Mouse (Mus musculus) spleen, postnatal 10 days (tissue): Measurements from ENCODE around the gene Podxl2.

ENCODE experiments used
- DNase-seq, 2 experiments: peaks; one replicate each; pipeline ENCODE4 v3.0.0; 2021 to 2022; ENCODE audit warnings: low spot score in 2 of 2

Gene Podxl2

DNA sequence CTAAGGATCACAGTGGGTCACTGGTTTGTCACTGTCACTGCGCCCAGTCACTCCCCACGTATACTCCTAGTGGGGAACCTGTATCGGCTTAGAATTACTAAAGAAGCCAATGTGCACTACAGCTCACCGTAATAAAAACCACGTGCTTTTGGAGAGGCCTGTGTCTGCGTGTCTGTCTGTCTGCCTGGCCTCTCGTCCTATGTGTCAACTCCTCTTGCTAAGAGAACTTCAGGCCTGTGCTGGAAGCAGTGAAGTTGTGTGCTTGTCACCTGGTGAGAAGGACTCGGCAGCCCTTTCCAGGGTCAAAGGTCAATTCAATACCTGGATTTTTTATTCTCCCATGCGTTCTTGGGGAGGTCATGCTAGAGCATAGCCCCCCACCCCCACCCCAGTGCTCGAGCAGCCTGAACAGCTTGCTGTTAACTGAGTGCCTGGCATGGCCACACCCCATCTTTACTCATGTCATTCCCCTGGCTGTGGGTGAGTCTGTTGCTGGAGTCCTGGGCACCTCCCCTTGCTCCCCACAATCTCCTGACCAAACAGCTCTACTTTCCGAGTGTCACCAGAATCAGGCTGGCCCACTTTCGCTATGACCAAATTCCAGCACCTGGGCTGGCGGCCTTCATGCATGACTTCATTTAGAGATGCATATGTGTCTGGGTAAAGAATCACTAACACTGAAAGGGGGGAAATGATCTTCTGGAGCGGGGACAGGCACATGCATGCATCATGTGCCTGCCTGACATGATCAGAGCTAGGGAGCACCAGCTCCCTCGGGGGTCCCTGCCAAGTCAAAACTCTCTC is 46.4 kb downstream of the Podxl2 start:
- DNase-seq: no peak

DNA sequence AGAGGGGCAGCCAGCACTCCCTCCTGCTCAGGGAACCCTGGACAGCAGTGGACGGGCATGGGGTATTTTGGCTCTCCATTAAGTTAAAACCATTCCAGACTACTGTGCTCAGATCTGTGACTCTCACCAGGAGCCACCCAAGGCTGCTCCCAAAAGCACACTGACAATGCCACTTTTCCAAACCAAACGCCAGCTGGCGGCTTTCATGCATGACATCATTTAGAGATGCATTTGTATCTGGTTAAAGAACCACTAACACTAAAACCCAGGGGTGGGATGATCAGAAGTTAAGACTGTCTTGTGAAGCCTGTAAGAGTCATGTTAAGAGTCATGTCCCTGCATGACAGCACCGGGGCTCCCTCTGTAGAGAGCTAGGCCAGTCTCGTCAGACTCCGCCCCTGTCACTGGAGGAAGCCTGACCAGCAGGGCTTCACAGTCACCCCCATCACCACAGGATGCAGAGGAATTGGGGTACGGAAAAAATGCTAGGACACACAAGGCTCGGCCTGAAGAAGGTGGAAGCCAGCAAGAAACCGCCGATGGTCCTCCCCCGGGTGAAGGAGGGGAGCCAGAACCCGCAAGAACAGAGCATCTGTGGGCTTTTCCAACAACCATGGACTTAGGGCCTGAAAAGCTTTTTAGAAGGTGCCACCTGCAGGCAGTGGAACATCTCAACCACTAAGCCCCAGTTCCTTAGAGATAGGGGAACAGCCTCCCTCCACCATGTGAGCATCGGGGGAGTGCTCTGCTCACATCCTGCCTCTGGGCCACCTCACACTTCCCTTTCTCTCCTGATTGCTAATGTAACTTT is 47.2 kb downstream of the Podxl2 start:
- DNase-seq: peak in 1 of 2 experiments; percentile 20

DNA sequence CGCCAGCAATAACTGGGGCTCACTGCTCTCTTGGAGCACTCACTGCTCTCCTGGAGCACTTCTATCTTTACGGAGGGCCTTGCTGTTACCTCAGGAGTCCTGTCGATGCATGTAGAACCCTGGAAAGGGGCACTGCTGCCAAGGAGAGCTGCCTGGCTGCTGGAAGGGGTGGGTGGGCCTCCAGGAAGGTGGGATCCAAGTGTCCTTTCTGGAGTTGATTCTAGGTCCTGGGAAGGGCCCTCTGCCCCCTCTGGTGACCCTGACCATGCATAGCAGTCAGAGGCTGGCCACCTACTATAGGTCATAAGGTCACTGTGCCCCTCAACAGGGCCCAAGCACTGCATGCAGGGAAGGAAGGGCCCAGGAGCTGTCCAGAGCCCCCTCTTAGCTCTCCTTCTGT is 47.9 kb downstream of the Podxl2 start:
- DNase-seq: peak in 1 of 2 experiments; percentile 22

DNA sequence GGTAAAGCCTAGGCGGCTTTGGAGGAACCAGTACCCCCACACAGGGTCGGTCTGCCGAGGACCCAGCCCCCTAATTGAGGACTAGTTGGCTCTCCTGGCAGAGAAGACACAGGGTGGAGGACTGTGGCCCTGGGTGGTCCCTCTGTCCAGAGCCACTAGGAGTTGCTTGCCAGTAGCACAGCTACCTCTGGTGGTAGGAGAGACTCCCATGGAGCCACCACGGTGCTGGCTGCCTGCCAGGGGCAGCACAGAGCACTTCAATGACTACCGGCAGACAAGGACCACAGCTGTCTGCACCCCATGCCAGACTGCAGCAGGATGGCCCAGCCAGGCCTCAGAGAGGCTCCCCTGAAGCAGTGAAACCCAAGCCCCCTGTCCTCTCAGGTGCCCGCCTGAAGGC is 48.3 kb downstream of the Podxl2 start:
- peak in 1 of 2 experiments; percentile 74 for DNase-seq

DNA sequence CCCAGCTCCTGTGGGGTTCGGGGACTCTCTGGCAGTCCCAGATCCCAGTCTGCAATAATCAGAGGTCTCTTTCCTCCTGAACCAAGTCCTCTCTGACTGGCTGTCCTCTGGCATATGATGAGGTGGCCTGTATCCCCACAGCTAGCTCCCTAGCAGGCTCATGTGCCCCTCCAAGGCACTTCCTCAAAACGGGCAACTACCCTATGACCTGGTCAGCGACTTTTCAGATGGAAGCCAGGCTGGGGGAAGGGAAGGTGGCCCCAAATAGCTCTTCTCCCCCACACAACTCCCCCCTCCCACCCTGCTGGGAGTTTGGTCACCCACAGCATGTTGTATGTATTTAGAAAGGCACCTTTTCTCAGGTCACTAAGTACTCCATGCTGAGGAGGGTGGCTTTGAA is 48.8 kb downstream of the Podxl2 start:
- DNase-seq: no peak

DNA sequence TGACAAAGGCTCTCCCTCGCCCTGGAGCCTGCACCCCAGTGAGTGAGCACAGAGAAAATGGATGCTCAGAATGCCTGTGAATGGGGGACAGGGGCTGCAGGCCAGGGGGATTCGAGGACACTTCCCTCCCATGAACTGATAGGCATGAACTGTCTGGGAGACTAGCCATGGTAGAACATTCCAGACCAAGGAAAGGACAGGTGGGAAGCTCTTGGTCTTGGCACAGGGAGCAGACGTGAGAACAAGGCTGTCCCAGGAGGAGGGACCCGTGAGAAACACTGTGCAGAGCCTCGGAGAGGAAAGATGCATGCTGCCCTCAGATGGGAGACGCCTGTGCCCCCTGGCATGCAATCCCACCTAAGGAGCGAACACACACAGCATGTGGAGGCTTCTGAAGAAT is 50.7 kb downstream of the Podxl2 start:
- DNase-seq: no peak

DNA sequence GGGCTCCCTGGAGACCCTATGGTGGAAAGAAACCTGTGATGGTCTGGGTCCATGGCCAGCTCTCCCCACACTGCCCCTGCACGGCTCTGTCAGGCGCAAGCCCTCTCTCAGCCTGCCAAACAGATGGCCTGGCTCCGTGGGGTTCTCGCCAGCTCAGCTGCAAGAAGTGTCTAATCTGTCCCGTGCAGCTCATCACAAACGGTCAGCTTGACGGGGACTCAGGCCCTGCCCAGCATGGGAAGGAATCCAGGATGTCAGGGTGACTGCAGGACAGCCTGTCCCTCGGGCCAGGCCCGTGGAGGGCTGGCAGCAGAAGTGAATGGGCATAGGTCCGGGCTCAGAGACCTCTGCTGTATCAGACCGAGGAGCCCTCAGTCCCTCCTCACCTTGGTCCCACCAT is 52.9 kb downstream of the Podxl2 start:
- DNase-seq: peak in 1 of 2 experiments; percentile 52

DNA sequence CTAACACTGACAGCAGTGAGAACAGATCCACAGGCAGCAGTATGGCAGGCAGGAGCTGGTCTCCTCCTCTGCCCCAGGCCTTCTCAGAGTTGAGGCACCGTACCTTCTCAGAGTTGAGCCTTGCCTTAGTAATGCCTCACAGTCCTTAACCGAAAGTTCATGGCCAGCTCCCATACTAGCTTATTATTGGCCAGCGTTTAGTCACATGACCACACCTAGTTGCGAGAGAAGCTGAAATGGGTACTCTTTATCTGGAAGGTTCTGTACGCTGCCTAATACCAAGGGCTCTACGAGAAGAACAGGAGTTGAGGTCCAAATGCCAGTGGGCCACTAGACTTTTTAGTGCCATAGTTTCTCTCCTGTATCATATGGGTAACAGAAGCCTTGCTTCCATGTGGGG is 53.5 kb downstream of the Podxl2 start:
- DNase-seq: no peak

DNA sequence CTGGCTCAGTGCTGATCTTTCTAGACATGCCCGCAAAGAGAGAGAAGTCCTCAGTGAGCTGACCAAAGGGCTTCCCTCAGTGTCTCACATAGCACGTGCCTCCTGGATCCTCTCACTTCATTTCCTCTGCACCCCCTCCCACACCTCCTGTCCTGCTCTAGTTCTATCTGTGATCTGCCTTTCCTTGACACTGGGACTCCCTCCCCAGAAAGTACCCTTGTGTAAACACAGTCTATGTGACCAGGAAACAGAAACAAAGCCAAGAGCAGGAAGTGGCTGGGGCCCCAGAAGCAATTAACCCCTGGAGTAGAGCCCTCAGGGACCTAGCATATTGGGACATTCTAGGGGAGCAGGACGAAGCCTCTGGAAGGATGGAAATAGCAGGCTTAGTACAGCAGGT is 54.0 kb downstream of the Podxl2 start:
- no peak for DNase-seq

DNA sequence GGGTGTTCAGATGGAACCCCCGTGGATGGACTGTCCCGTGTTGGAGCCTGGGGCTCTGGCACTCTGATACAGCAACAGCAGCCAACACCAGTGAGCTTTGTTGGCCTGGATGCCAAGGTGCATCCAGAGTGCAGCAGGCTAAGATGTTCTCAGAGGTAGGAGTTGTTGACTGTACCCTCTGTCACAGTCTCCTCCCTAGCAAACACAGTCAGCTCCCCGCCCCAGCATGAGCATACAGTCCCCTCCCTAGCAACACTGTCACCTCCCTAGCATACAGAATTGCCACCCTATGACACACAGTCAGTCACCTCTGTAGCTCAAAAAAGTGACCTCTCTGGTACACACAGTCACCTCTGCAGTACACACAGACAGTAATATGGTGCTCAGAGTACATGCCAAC is 57.9 kb downstream of the Podxl2 start:
- DNase-seq: no peak

DNA sequence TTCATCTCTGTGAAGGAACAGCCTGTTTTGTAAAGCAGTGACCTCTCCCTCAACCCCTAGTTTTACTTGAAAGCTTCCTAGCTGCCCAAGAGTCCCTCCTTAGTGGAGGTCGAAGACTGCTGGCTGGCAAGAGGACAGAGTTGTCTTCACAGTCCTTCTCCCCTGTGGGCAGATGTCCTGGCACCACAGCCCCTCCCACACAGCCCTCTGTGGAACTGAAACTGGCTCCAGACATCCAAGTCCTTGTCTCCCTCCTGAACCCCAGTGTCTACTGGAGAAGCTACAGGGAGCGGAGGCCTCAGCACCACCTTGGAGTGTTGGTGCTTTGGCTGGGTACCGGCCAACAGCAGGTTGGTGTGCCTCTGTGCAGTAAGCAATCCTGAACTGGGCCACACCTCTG is 59.4 kb downstream of the Podxl2 start:
- no peak for DNase-seq

DNA sequence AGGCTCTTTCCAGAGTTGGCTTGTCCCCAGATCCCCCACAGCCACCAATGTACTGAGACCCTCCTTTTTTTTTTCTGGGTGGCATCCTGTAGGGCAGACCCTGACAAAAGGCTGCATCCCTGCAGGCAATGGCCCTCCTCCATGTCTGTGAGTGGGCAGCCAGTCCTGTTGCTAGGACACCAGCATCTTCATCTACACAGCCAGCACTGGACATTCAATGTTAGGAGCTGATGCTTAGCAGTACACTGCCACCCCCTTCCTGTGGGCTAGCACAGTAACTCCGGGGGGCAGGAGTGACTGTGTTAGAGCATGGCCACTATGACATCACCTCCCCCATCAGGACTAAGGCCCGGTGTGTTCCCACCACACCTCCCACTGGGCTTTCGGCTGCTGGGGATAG is 59.8 kb downstream of the Podxl2 start:
- DNase-seq: no peak

DNA sequence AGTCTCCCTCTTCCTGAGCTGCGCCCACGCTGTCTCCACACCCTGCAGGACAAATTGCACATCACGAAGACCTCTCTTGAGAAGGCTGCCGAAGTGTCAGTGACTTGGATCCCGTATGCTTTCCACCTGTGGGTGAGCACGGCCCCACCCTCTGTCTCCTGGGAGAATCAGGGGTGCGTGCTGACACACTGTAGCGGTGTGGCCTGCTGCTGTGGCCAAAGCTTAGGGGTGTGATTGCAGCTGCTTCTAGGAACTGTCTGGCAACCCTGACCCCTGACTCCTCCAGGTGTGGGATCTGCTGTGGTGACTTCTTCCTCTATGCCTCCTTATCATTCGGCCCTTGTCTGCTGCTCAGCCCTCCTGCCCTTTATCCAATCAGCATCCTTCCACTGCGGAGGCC is 61.0 kb downstream of the Podxl2 start:
- DNase-seq: no peak

DNA sequence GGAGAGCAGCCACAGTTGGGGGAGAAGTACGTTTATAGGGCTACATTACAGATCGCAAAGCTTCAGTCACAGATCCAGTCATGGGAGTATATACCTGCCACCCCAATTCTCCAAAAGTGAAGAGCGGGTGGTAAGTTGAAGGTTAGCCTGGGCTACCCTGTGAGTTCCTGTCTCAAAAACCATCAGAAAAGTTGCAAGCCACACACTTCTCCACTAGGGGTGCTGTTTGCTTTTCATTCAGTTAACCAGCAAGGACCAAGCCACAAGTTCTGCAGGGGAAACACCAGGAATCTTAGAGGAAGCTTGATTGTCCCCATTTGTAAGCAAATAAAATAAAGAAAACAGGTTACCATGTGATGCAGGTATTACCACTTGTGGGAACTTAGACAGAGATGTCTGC is 62.0 kb downstream of the Podxl2 start:
- DNase-seq: peak in 1 of 2 experiments; percentile 60

DNA sequence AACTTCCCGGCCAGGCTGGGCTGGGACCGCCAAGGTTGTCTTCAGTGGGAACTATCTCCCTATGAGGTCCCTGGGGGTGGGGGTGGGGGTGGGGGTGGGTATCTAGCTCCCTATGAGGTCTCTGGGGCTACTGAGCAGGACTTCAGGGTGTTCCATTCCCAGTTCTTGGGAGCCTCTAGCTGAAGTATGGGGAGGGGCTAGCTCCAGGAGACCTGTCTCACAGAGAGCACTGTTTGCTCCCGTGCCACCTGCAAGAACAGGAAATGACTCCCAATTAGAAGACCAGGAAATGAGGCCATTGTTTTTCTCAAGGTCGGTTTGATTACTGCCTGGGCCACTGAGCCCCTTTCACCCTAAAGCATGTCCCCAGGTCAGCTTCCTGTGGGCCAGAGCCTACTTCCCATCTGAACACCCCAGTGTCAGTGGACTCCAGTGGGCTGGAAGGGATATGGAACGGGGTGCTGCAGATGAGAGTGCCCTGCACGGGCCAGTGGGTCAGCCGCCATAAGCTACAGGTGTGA is 62.9 kb downstream of the Podxl2 start:
- DNase-seq: no peak

DNA sequence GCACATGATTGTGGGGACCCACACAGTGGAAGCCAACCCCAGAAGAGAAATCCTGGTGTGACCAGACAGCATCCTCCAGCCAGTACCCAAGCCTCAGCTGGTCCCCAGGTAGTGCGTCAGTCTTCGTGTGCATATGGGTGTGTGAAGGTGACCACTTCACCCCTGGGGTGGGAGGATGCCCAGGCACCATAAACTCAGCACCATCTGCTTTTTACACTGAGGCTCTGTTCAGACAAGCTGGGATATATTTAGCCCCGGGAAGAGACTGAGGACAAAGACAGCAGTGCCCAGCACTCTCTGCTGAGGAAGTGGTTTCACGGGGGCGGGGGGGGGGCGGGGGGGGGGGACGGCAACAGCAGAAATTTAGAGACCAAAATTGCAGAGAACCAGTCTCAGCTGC is 63.4 kb downstream of the Podxl2 start:
- no peak for DNase-seq

DNA sequence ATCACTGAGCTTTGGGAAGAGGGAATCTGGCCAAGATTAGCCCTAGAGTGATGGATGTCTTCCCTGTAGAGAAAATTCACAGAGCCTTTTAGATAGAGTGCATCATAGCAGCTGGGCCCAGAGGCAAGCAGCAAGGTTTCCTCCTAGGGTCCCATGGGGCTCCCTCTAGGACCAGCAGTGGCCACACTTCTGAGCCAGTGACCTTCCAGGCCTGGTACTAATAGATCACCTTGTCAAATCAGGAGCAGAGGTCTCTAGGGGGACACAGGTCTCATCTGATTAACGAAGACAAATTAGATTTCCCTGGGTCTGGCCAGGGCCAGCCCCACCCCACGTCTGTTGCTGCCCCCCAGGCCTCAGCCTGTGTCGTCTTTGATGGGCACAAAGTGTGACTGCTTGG is 64.6 kb downstream of the Podxl2 start:
- no peak for DNase-seq

DNA sequence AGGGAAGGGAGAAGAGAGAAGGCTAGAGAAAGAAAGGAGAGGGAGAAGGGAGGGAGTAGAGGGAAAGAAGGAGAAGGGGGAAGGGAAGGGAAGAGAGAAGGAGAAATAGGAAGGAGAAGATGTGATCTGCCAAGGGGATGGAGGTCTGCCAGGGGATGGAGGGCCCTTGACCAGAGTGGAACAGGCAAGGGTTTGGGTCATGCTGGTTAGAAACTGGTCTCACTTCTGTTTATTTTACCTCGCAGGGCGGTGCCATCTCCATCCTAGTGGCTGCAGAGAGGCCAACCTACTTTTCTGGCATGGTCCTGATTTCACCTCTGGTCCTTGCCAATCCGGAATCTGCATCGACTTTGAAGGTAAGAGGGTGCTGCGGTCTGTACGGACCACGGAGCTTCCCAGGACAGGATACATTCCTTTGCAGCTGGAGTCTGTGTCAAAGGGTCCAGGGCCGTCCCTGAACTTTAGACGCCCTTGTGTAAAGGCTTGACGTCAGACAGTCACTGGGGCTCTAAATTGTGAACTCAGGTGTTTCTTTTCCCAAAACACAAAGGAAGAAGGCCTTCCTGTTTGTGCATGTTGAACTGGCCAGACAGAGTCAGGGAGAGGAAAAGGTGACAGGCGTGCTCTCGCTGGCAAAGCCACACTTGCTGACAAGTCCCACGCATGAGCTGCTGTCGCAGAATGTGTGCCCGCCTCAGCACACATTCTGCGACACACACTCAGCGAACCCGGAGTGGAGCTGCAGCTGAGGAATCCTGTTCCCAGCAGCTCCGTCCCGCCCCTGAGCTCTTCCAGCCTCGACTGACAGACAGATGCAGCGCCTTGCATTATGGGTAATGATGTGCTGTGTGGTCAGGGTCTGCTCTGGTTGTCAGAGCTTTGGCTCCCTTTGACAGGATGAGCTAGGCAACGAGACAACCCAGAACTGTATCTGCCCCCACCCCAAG is 65.5 kb downstream of the Podxl2 start:
- no peak for DNase-seq

DNA sequence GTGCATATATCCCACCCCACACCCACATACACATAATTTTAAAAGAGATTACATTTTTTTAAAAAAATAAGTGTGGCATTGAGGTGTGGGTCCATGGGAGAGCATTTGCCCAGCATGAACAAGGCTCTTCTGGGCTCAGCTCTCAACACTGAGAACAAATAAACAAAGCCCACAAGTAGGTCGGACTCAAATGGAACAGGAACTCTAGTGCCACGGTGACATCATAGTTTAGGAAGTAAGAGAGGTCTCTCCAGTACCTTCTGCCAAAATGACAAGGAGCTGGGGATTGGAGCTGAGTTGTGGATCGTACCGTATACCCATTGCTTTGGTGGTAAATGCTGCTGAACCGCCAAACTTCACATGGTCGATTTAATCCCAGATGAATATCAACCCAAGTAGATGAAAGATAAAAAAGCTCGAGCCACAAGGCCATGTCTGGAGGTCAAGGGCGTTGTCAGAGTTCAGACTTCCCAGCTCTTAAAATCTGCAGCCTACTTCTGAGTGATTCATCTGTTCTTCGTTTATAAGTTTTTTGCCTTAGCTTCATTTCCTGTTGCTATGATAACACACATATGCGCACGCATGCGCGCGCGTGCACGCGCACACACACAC is 69.8 kb downstream of the Podxl2 start:
- DNase-seq: no peak

DNA sequence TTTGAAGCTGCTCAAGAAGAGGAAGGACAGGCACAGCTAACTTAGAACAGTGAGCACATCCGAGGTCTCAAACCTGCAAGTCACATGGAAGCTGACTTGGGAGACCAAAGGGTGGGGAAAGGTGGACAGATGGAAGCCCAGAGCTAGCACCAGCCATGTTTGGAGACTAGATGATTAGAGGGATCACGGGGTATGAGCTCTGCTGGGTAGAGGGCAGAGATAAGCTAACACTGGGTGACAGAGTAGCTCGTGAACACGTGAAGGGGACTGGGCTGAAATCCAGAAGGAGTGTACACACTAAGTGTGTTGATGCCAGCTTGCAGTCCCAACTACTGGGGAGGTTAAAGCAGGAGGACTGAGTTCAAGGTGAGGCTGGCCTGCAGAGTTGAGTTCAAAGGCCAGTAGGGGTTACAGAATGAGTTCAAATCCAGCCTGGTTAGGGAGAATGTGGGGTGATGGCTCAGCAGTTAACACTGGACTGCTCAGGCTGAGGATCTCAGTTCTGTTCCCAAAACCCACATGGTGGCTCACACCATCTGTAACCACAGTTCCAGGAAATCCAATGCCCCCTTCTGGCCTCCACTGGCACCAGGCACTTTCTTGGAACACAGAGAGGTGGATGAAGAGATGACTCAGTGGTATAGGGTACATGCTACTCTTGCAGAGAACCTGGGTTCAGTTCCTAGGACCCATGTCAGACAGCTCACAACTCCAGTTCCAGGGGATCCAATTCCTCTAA is 70.7 kb downstream of the Podxl2 start:
- DNase-seq: no peak

DNA sequence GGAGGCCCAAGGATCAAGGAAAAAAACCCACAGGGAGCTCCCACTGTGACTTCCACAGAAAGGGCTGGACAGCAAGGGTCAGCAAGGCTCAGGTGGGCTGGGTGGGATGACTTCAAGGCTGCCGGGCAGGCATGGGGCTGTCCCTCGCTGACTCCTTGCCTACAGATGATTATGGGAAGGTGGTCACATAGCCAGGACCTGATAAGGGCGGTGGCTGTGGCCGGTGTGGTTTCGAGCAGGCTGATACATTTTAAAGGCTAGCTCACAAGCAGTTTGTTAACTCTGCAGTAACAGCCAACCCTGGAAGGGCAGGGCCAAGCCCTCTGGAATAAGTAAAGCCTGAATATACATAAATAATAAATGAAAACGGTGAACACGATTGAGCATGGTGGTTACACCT is 71.8 kb downstream of the Podxl2 start:
- DNase-seq: peak; percentile 49 to 54
